Mouse (Mus musculus): ENCODE results near the gene Pus7. TPM values are rescaled to one million over a fixed set of nuclear protein-coding genes. Genes with fewer than 3 reads are reported as not detected.
"Not testable (repeated sequence)": the region's sequence is repeated elsewhere in the genome, so short reads cannot be mapped to it uniquely, and the experiment has no call there.

Pus7 gene
- polyA plus RNA-seq, 1 experiment = 1.1 TPM

- no peaks in the 10 kb centered on the region for H3K4me1 ChIP-seq (ENCODE audit: control insufficient read depth, insufficient read depth, insufficient read length, low read length)
- WGBS = 65% methylated on average over 4 of the region's 4 CpGs
- 0 out of 2 replicates have a peak overlapping the region, but pooled peaks have one; percentile 9 for H3K27ac ChIP-seq (ENCODE audit: insufficient read depth, low read depth, low read length)
- H3K4me3 ChIP-seq (ENCODE audit: low read depth, low read length) = no peak overlapping the region
- H3K27me3 ChIP-seq (ENCODE audit: control insufficient read depth, insufficient read depth, low read length) = no peaks in the 10 kb centered on the region
- TF ChIP-seq POLR2A (IDR thresholded peaks at IDR 0.05; ENCODE audit: low read depth, low read length) (no peak), CTCF (IDR thresholded peaks at IDR 0.05; ENCODE audit: extremely low read depth, insufficient read length, insufficient replicate concordance, low read depth, low read length) (no peak)
- H3K36me3 ChIP-seq (ENCODE audit: control insufficient read depth, insufficient read depth, low read length) = no peaks in the 10 kb centered on the region
These were observed 64.6 kb downstream of the Pus7 start for GRCm38 (mm10) chr5:23718881-23719328.

- 50% methylated on average over 1 of the region's 1 CpGs for WGBS
- no peak for TF ChIP-seq POLR2A (IDR thresholded peaks at IDR 0.05; ENCODE audit: low read depth, low read length)
- TF ChIP-seq CTCF (IDR thresholded peaks at IDR 0.05; ENCODE audit: extremely low read depth, insufficient read length, insufficient replicate concordance, low read depth, low read length) = no peak
These were observed 65.4 kb downstream of the Pus7 start for GRCm38 (mm10) chr5:23718182-23718534.

GRCm38 (mm10) chr5:23717469-23718181, 65.9 kb downstream of the Pus7 start:
- WGBS = 70% methylated on average over 3 of the region's 3 CpGs
- no peak overlapping the region for H3K4me3 ChIP-seq (ENCODE audit: low read depth, low read length)

More at GRCm38 (mm10) chr5:23718182-23718534, 65.4 kb downstream of the Pus7 start:
- no peaks in the 10 kb centered on the region for H3K4me1 ChIP-seq (ENCODE audit: control insufficient read depth, insufficient read depth, insufficient read length, low read length)
- H3K27me3 ChIP-seq (ENCODE audit: control insufficient read depth, insufficient read depth, low read length) = no peaks in the 10 kb centered on the region
- no peaks in the 10 kb centered on the region for H3K36me3 ChIP-seq (ENCODE audit: control insufficient read depth, insufficient read depth, low read length)
- no peak overlapping the region for H3K4me3 ChIP-seq (ENCODE audit: low read depth, low read length)
- no peak overlapping the region for H3K27ac ChIP-seq (ENCODE audit: insufficient read depth, low read depth, low read length)

GRCm38 (mm10) chr5:23713401-23714335, 69.8 kb downstream of the Pus7 start:
- Histone ChIP-seq H3K36me3 (ENCODE audit: control insufficient read depth, insufficient read depth, low read length) (peaks cover 8% of the 10 kb centered on the region; the same call in 1 of the 2 replicates), H3K27me3 (ENCODE audit: control insufficient read depth, insufficient read depth, low read length) (no peaks in the 10 kb centered on the region), H3K4me3 (ENCODE audit: low read depth, low read length) (no peak overlapping the region), H3K27ac (ENCODE audit: insufficient read depth, low read depth, low read length) (no peak overlapping the region), H3K4me1 (ENCODE audit: control insufficient read depth, insufficient read depth, insufficient read length, low read length) (no peaks in the 10 kb centered on the region)
- 92% methylated on average over 8 of the region's 8 CpGs for WGBS
- TF ChIP-seq POLR2A (IDR thresholded peaks at IDR 0.05; ENCODE audit: low read depth, low read length) (no peak), CTCF (IDR thresholded peaks at IDR 0.05; ENCODE audit: extremely low read depth, insufficient read length, insufficient replicate concordance, low read depth, low read length) (no peak)

More at GRCm38 (mm10) chr5:23717469-23718181, 65.9 kb downstream of the Pus7 start:
- Histone ChIP-seq H3K36me3 (ENCODE audit: control insufficient read depth, insufficient read depth, low read length) (no peaks in the 10 kb centered on the region), H3K27ac (ENCODE audit: insufficient read depth, low read depth, low read length) (no peak overlapping the region), H3K4me1 (ENCODE audit: control insufficient read depth, insufficient read depth, insufficient read length, low read length) (no peaks in the 10 kb centered on the region), H3K27me3 (ENCODE audit: control insufficient read depth, insufficient read depth, low read length) (no peaks in the 10 kb centered on the region)
- TF ChIP-seq POLR2A (IDR thresholded peaks at IDR 0.05; ENCODE audit: low read depth, low read length) (no peak), CTCF (IDR thresholded peaks at IDR 0.05; ENCODE audit: extremely low read depth, insufficient read length, insufficient replicate concordance, low read depth, low read length) (no peak)

- H3K27ac ChIP-seq (ENCODE audit: insufficient read depth, low read depth, low read length) = peak overlapping the region; percentile 25; the same call in 1 of the 2 replicates
- peak overlapping the region; percentile 96 for H3K4me3 ChIP-seq (ENCODE audit: low read depth, low read length)
- WGBS = 7% methylated on average over 60 of the region's 60 CpGs
- H3K27me3 ChIP-seq (ENCODE audit: control insufficient read depth, insufficient read depth, low read length) = no peaks in the 10 kb centered on the region
- H3K4me1 ChIP-seq (ENCODE audit: control insufficient read depth, insufficient read depth, insufficient read length, low read length) = no peaks in the 10 kb centered on the region
- TF ChIP-seq CTCF (IDR thresholded peaks at IDR 0.05; ENCODE audit: extremely low read depth, insufficient read length, insufficient replicate concordance, low read depth, low read length) = no peak
- 0 out of 2 replicates have a peak, but pooled peaks have one; percentile 19 for TF ChIP-seq POLR2A (IDR thresholded peaks at IDR 0.05; ENCODE audit: low read depth, low read length)
- H3K36me3 ChIP-seq (ENCODE audit: control insufficient read depth, insufficient read depth, low read length) = peaks cover 14% of the 10 kb centered on the region; the same call in 1 of the 2 replicates
These were observed 71.1 kb downstream of the Pus7 start for GRCm38 (mm10) chr5:23712130-23713001.

GRCm38 (mm10) chr5:23711671-23712129, 71.8 kb downstream of the Pus7 start:
- WGBS = 18% methylated on average over 6 of the region's 6 CpGs
- peak overlapping the region; percentile 96 for H3K4me3 ChIP-seq (ENCODE audit: low read depth, low read length)
- peaks cover 16% of the 10 kb centered on the region for H3K36me3 ChIP-seq (ENCODE audit: control insufficient read depth, insufficient read depth, low read length)
- H3K4me1 ChIP-seq (ENCODE audit: control insufficient read depth, insufficient read depth, insufficient read length, low read length); H3K27me3 ChIP-seq (ENCODE audit: control insufficient read depth, insufficient read depth, low read length); H3K27ac ChIP-seq (ENCODE audit: insufficient read depth, low read depth, low read length): not testable (repeated sequence)

All from small intestine, adult 2 months (tissue).